Mouse (Mus musculus) MEL (cell line): ENCODE measurements at regions not wholly inside any gene's neighbourhood (a gene's known extent, or its start where the extent isn't known, plus 50 kb on each side); places are given as distances from the start of the nearest gene placed in this dataset.

ENCODE experiments used
- DNase-seq: peaks from one replicate; pipeline ENCODE4 v3.0.0; 2011; ENCODE audit warnings: low read depth, low spot score
- H3K27ac ChIP-seq: 2 replicates; pipeline ENCODE4 v1.5.1; 2012; ENCODE audit warnings: low read depth, mild to moderate bottlenecking, control low read depth, low read length, moderate library complexity; ENCODE audit not compliant: control insufficient read depth
- H3K27me3 ChIP-seq, 2 experiments: fragments of 150-350 bp in 1 of 2; sonication (generic) in 1 of 2; 2 replicates each; pipeline ENCODE4 v1.6.1; 2012; ENCODE audit warnings: low read length in 2 of 2, mild to moderate bottlenecking in 2 of 2, improper control_type of control experiment in 1 of 2, moderate library complexity in 1 of 2; ENCODE audit not compliant: insufficient read depth in 2 of 2, control insufficient read depth in 1 of 2
- H3K36me3 ChIP-seq, 2 experiments: 2 replicates each; pipeline ENCODE4 v1.6.1; 2012 to 2014; ENCODE audit warnings: low read length in 2 of 2, improper control_type of control experiment in 1 of 2, inconsistent platforms in 1 of 2, mild to moderate bottlenecking in 1 of 2; ENCODE audit not compliant: insufficient read depth in 2 of 2, control insufficient read depth in 1 of 2
- H3K4me1 ChIP-seq, 2 experiments: fragments of 150-350 bp in 1 of 2; sonication (generic) in 1 of 2; 2 replicates each; pipeline ENCODE4 v1.6.1; 2012; ENCODE audit warnings: low read length in 2 of 2, improper control_type of control experiment in 1 of 2, mild to moderate bottlenecking in 1 of 2; ENCODE audit not compliant: insufficient read depth in 2 of 2, control insufficient read depth in 1 of 2
- H3K4me3 ChIP-seq, 2 experiments: fragments of 150-350 bp in 1 of 2; sonication (generic) in 1 of 2; 2 replicates each; pipeline ENCODE4 v1.5.1; 2012; ENCODE audit warnings: low read depth in 2 of 2, low read length in 2 of 2, mild to moderate bottlenecking in 2 of 2, moderate library complexity in 2 of 2, control low read depth in 1 of 2, improper control_type of control experiment in 1 of 2; ENCODE audit not compliant: control insufficient read depth in 1 of 2, insufficient read depth in 1 of 2
- H3K79me2 ChIP-seq: 2 replicates; pipeline ENCODE4 v1.6.1; 2012; ENCODE audit warnings: mild to moderate bottlenecking, low read length, moderate library complexity; ENCODE audit not compliant: control insufficient read depth, poor library complexity, insufficient read depth
- H3K9ac ChIP-seq: 2 replicates; pipeline ENCODE4 v1.6.1; 2012; ENCODE audit warnings: low read depth, mild to moderate bottlenecking, control low read depth, low read length, moderate library complexity; ENCODE audit not compliant: control insufficient read depth, poor library complexity, severe bottlenecking
- H3K9me3 ChIP-seq: fragments of 150-350 bp; sonication (generic); replicated peaks from 2 replicates; pipeline ENCODE4 v1.6.1; 2012; ENCODE audit warnings: mild to moderate bottlenecking, low read length, improper control_type of control experiment, moderate library complexity; ENCODE audit not compliant: insufficient read depth
- CHD1 ChIP-seq: IDR thresholded peaks from 2 replicates; pipeline ENCODE4 v1.6.1; 2012; ENCODE audit warnings: low read depth, mild to moderate bottlenecking, inconsistent platforms, low read length, improper control_type of control experiment
- CHD2 ChIP-seq: IDR thresholded peaks from 2 replicates; pipeline ENCODE4 v1.6.1; 2011; ENCODE audit warnings: low read length, improper control_type of control experiment
- ELF1 ChIP-seq: IDR thresholded peaks from 2 replicates; pipeline ENCODE4 v1.6.1; 2014; ENCODE audit warnings: low read depth, mild to moderate bottlenecking, inconsistent platforms, low read length, improper control_type of control experiment, moderate library complexity
- EP300 ChIP-seq, 2 experiments: IDR thresholded peaks; 2 replicates each; pipeline ENCODE4 v1.6.1; 2011; ENCODE audit warnings: improper control_type of control experiment in 2 of 2, low read length in 2 of 2, low read depth in 1 of 2, mild to moderate bottlenecking in 1 of 2
- ETS1 ChIP-seq: IDR thresholded peaks from 2 replicates; pipeline ENCODE4 v1.6.1; 2012; ENCODE audit warnings: low read depth, mild to moderate bottlenecking, inconsistent platforms, low read length, improper control_type of control experiment, moderate library complexity
- GATA1 ChIP-seq: IDR thresholded peaks from 2 replicates; pipeline ENCODE4 v1.6.1; 2011; ENCODE audit warnings: low read depth, low read length, improper control_type of control experiment
- HCFC1 ChIP-seq: IDR thresholded peaks from 2 replicates; pipeline ENCODE4 v1.6.1; 2012; ENCODE audit warnings: low read depth, mild to moderate bottlenecking, inconsistent platforms, low read length, improper control_type of control experiment, moderate library complexity
- JUND ChIP-seq: IDR thresholded peaks from 2 replicates; pipeline ENCODE4 v1.6.1; 2011; ENCODE audit warnings: low read depth, mild to moderate bottlenecking, improper control_type of control experiment, low read length
- KAT2A ChIP-seq: conservative IDR thresholded peaks from 2 replicates; pipeline ENCODE4 v1.6.1; 2012; ENCODE audit warnings: low read depth, low read length, improper control_type of control experiment, inconsistent platforms
- MAFK ChIP-seq: IDR thresholded peaks from 2 replicates; pipeline ENCODE4 v1.6.1; 2011; ENCODE audit warnings: low read depth, mild to moderate bottlenecking, low read length, improper control_type of control experiment, borderline replicate concordance
- MAX ChIP-seq: IDR thresholded peaks from 2 replicates; pipeline ENCODE4 v1.6.1; 2011; ENCODE audit warnings: low read length, improper control_type of control experiment
- MAZ ChIP-seq: IDR thresholded peaks from 2 replicates; pipeline ENCODE4 v1.6.1; 2012; ENCODE audit warnings: low read depth, mild to moderate bottlenecking, inconsistent platforms, low read length, improper control_type of control experiment
- MEF2A ChIP-seq: IDR thresholded peaks from 2 replicates; pipeline ENCODE4 v1.6.1; 2014; ENCODE audit warnings: low read depth, mild to moderate bottlenecking, inconsistent platforms, low read length, improper control_type of control experiment; ENCODE audit not compliant: poor library complexity, insufficient replicate concordance, severe bottlenecking; ENCODE audit errors: extremely low read depth
- MXI1 ChIP-seq: IDR thresholded peaks from 2 replicates; pipeline ENCODE4 v1.6.1; 2011; ENCODE audit warnings: mild to moderate bottlenecking, low read depth, low read length, improper control_type of control experiment
- MYC ChIP-seq: IDR thresholded peaks from 2 replicates; pipeline ENCODE4 v1.6.1; 2011; ENCODE audit warnings: low read depth, mild to moderate bottlenecking, low read length, improper control_type of control experiment, moderate library complexity
- NELFE ChIP-seq: IDR thresholded peaks from 2 replicates; pipeline ENCODE4 v1.6.1; 2011; ENCODE audit warnings: low read depth, low read length, improper control_type of control experiment
- POLR2AphosphoS5 ChIP-seq: IDR thresholded peaks from 2 replicates; pipeline ENCODE4 v1.6.1; 2012; ENCODE audit warnings: low read depth, borderline replicate concordance, mild to moderate bottlenecking, inconsistent platforms, low read length, moderate library complexity, mixed read lengths
- RAD21 ChIP-seq: IDR thresholded peaks from 2 replicates; pipeline ENCODE4 v1.6.1; 2011; ENCODE audit warnings: mild to moderate bottlenecking, low read depth, low read length, improper control_type of control experiment
- RCOR1 ChIP-seq: IDR thresholded peaks from 2 replicates; pipeline ENCODE4 v1.6.1; 2012; ENCODE audit warnings: low read depth, mild to moderate bottlenecking, inconsistent platforms, low read length, improper control_type of control experiment
- SIN3A ChIP-seq: IDR thresholded peaks from 2 replicates; pipeline ENCODE4 v1.6.1; 2012; ENCODE audit warnings: low read length, improper control_type of control experiment, inconsistent platforms
- SMC3 ChIP-seq: IDR thresholded peaks from 2 replicates; pipeline ENCODE4 v1.6.1; 2011; ENCODE audit warnings: low read depth, low read length, improper control_type of control experiment
- TAL1 ChIP-seq: IDR thresholded peaks from 2 replicates; pipeline ENCODE4 v1.6.1; 2012; ENCODE audit warnings: mild to moderate bottlenecking, inconsistent platforms, low read length, moderate library complexity, mixed read lengths
- TBP ChIP-seq: IDR thresholded peaks from 2 replicates; pipeline ENCODE4 v1.8.0; 2011; ENCODE audit warnings: low read depth, low read length, improper control_type of control experiment
- UBTF ChIP-seq: IDR thresholded peaks from 2 replicates; pipeline ENCODE4 v1.6.1; 2012; ENCODE audit warnings: low read depth, mild to moderate bottlenecking, inconsistent platforms, low read length, improper control_type of control experiment, moderate library complexity, borderline replicate concordance; ENCODE audit not compliant: insufficient read depth
- USF2 ChIP-seq, 2 experiments: IDR thresholded peaks; 2 replicates each; pipeline ENCODE4 v1.6.1; 2011 to 2012; ENCODE audit warnings: improper control_type of control experiment in 2 of 2, low read length in 2 of 2, borderline replicate concordance in 1 of 2, inconsistent platforms in 1 of 2, low read depth in 1 of 2, mild to moderate bottlenecking in 1 of 2; ENCODE audit not compliant: insufficient read depth in 1 of 2
- ZC3H11A ChIP-seq: IDR thresholded peaks from 2 replicates; pipeline ENCODE4 v1.6.1; 2012; ENCODE audit warnings: low read depth, mild to moderate bottlenecking, inconsistent platforms, low read length, improper control_type of control experiment
- ZKSCAN1 ChIP-seq: IDR thresholded peaks from 2 replicates; pipeline ENCODE4 v1.6.1; 2012; ENCODE audit warnings: low read depth, mild to moderate bottlenecking, inconsistent platforms, low read length, improper control_type of control experiment, moderate library complexity
- ZNF384 ChIP-seq: IDR thresholded peaks from 2 replicates; pipeline ENCODE4 v1.6.1; 2012; ENCODE audit warnings: low read depth, mild to moderate bottlenecking, inconsistent platforms, low read length, improper control_type of control experiment

- Histone ChIP-seq H3K4me3 (no peak overlapping the region), H3K9me3 (no peaks in the 10 kb centered on the region), H3K79me2 (no peaks in the 10 kb centered on the region; the same call in 1 of the 2 replicates), H3K36me3 (no peaks in the 10 kb centered on the region), H3K9ac (no peak overlapping the region), H3K27me3 (no peaks in the 10 kb centered on the region), H3K4me1 (no peaks in the 10 kb centered on the region), H3K27ac (no peak overlapping the region)
- DNase-seq = peak; percentile 21
- TF ChIP-seq ZNF384 (no peak), UBTF (no peak), NELFE (no peak), MEF2A (no peak), HCFC1 (no peak), CHD1 (no peak), MXI1 (no peak), TAL1 (no peak)
Observed at GRCm38 (mm10) chr1:7395527-7395926, 2587.8 kb downstream of the Gm37988 start.

GRCm38 (mm10) chr1:7396867-7397806 is 2589.4 kb downstream of the Gm37988 start:
- Histone ChIP-seq H3K36me3 (no peaks in the 10 kb centered on the region), H3K9me3 (no peaks in the 10 kb centered on the region), H3K4me3 (peak overlapping the region; percentile 92 to 96), H3K4me1 (no peaks in the 10 kb centered on the region), H3K9ac (peak overlapping the region; percentile 97), H3K27me3 (no peaks in the 10 kb centered on the region), H3K27ac (peak overlapping the region; percentile 71), H3K79me2 (no peaks in the 10 kb centered on the region; the same call in 1 of the 2 replicates)
- peak; percentile 84 for DNase-seq
- TF ChIP-seq CHD1 = no peak
- TF ChIP-seq MAZ = no peak
- TF ChIP-seq ZNF384 = peak; percentile 77
- no peak for TF ChIP-seq GATA1
- TF ChIP-seq POLR2AphosphoS5 = no peak
- TF ChIP-seq KAT2A = no peak
- no peak for TF ChIP-seq TAL1
- TF ChIP-seq CHD2 = no peak
- no peak for TF ChIP-seq JUND
- TF ChIP-seq USF2 (IDR thresholded peaks at IDR 0.05; ENCODE audit: borderline replicate concordance in 1 of 2, insufficient read depth in 1 of 2, low read depth in 1 of 2, low read length in 2 of 2) = no peak
- no peak for TF ChIP-seq TBP
- no peak for TF ChIP-seq ELF1
- TF ChIP-seq MYC = no peak; the same call in 1 of the 2 replicates
- no peak for TF ChIP-seq MAFK
- no peak for TF ChIP-seq EP300 (IDR thresholded peaks at IDR 0.05; ENCODE audit: low read depth in 1 of 2, low read length in 2 of 2)
- TF ChIP-seq MXI1 = no peak; the same call in 1 of the 2 replicates
- peak; percentile 56 for TF ChIP-seq SMC3
- no peak for TF ChIP-seq ETS1
- peak; percentile 88 for TF ChIP-seq HCFC1
- TF ChIP-seq SIN3A = peak; percentile 58
- no peak for TF ChIP-seq RCOR1
- TF ChIP-seq RAD21 = peak; percentile 50
- no peak for TF ChIP-seq MAX
- 0 out of 2 replicates have a peak, but pooled peaks have one; percentile 6 for TF ChIP-seq ZC3H11A
- peak; percentile 61; the same call in 1 of the 2 replicates for TF ChIP-seq ZKSCAN1
- TF ChIP-seq MEF2A = no peak
- TF ChIP-seq UBTF = no peak
